Mouse (Mus musculus) thymus, postnatal 25 days (tissue): Measurements from ENCODE around the gene Armh4.

Experiments
- DNase-seq: peaks from one replicate; pipeline ENCODE4 v3.0.0; 2022

Gene Armh4

DNA sequence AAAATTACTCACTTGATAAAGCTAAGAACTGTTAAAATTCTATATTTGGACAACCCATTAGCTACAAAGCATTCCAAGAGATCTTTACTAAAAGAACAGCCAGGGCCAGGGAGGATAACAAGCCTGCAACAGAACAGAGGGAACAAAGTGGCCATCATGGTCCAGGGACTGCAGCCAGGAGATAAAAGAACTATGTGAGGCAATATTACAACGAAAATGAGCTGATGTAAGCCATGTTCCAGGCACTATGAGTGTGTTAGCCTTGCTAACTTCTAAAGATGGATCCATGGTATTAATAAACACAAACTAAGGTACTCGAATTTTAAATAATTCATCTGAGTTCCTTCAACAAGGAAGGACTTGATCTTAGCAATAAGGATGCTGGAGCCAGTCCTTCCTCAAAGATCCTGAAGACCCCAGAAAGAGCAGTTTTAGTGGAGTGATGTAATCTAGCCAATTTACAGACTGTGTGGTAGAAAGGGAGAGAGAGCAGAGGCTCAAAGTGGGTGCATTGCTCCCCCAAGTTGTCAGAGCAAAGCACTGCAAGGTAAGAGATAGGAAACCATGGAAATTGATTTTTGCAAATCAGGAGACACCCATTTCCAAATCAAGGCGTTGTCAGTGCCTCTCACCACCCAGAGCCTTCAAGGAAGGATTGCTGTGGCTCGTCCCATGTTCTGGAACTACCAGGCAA lies 59.7 kb downstream of the Armh4 start:
- DNase-seq = no peak

DNA sequence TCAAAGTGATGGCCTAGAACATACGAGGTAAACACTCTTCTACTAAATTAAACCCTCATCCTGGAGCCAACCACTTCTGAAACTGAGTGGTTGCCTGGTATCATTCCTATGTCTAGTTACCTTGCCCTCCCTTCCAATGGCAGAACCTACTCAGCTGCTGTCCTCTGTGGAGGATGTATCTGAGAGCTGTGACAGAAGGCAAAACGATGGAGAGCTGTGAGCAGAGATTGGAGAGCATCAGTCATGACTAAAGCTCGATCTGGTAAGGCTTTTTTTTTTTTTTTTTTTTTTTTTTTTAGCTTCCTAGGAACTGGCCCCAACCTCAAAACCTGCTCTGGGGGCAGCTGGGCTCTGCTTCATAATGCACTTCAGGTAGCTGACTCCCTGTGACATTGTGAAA lies 60.4 kb downstream of the Armh4 start:
- DNase-seq = no peak

- no peak for DNase-seq
Observed at GRCm38 (mm10) chr14:49721281-49721680, 61.9 kb downstream of the Armh4 start.

- DNase-seq = no peak
Observed at GRCm38 (mm10) chr14:49719678-49720077, 63.5 kb downstream of the Armh4 start.

DNA sequence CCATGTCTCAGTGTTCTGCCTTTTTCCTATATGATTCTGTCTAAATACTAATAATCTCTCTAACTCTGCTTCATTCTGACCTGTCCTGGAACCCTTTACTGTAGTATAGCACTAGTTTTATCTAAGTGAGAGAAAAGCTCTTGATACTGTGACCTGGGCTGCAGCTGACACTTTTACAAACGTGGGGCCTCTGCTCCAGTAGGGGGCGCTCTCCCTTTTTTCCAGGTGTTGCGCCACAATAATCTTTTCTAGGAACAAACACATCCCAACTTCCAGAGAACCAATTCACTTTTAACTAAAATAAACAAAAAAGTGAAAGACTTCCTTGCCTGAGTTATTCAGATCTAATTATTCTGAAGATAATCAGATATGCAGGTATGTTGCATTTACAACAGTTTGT lies 72.2 kb downstream of the Armh4 start:
- no peak for DNase-seq

- no peak for DNase-seq
Observed at GRCm38 (mm10) chr14:49703432-49704200, 79.6 kb downstream of the Armh4 start.

- DNase-seq = no peak
Observed at GRCm38 (mm10) chr14:49679511-49680284, 103.5 kb downstream of the Armh4 start.

- no peak for DNase-seq
Observed at GRCm38 (mm10) chr14:49676580-49676979, 106.6 kb downstream of the Armh4 start.

DNA sequence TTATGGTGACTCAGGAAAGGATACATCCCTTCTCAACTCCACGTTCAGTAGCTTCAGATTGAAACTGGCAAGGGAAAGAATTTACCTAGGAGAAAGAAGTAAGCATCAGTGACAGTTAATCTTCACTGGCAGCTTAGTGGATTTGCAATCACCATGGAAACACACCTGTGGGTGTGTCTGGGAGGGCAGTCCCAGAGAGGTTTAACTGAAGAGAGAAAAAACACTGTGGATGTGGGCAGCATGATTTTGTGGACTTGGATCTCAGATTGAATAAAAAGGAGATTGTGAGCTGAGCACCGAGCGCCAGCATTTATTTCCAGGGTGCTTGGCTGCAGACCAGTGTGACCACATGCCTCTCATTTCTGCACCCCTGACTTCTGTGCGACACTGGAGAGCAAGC lies 122.7 kb downstream of the Armh4 start:
- no peak for DNase-seq

DNA sequence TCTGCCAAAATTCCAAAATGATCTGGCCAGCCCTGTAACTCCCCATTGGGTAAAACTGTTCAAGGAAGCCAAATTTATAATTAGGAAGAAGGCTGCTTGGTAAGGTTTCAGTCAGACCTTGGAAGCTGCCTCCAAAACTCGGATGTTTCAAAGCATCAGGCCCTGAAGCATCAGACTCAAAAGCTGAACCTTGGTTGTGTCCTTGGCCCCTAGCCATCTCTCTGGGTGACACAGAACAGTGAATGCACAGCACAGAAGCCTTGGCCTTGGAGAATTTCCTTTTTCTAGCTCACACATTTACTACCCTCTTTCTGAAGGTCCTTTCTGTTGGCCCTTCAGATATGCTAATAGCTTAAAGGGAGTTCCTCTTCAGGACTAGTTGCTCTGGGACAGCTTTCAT lies 134.0 kb downstream of the Armh4 start:
- DNase-seq = no peak

DNA sequence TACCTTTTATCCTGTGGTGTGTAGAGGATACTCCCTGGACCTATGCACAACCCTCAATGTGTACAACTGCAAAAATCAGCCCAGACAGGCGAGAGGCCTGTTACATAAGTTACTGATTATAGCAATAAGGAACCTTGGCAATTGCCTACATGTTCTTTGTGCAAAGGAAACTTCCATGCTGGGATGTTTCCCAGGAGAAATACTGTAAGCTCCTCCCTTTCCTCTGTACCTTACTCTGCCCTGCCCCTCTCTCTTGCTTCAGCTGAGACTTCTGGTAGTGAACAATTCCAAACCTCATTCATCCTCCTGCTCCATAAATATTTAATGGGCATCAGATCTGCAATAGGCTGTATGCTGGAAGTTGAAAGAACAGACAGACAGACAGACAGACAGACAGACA lies 145.8 kb downstream of the Armh4 start:
- no peak for DNase-seq

- DNase-seq = no peak
Observed at GRCm38 (mm10) chr14:49626055-49626454, 157.1 kb downstream of the Armh4 start.
